Mouse (Mus musculus): Measurements from ENCODE around the gene Myo18a. TPM values are rescaled to one million over a fixed set of nuclear protein-coding genes. Genes with fewer than 3 reads are reported as not detected.

Gene Myo18a
- polyA plus RNA-seq, 1 experiment from 2014 or later, result 45.4 TPM

- H3K9me3 ChIP-seq, result no peaks in the 10 kb centered on the region
- H3K27ac ChIP-seq, result 0 out of 2 replicates have a peak overlapping the region, but pooled peaks have one; percentile 25
- peaks cover 57% of the 10 kb centered on the region for H3K4me1 ChIP-seq (replicated peaks)
- no peaks in the 10 kb centered on the region for H3K36me3 ChIP-seq
- peaks cover 75% of the 10 kb centered on the region for H3K27me3 ChIP-seq
- no peak for ATAC-seq (ENCODE audit: low FRiP score)
- no peak overlapping the region for H3K4me2 ChIP-seq
- H3K9ac ChIP-seq, result no peak overlapping the region
- no peak overlapping the region for H3K4me3 ChIP-seq
- 31% methylated on average over 6 of the region's 6 CpGs for WGBS
These were observed 150.5 kb downstream of the Myo18a start for GRCm38 (mm10) chr11:77913505-77913904.

- WGBS, result 3% methylated on average over 31 of the region's 32 CpGs
- Histone ChIP-seq H3K9me3 (no peaks in the 10 kb centered on the region), H3K4me3 (peak overlapping the region; percentile 11; the same call in 1 of the 2 replicates), H3K4me2 (peak overlapping the region; percentile 48), H3K4me1 (replicated peaks) (peaks cover 51% of the 10 kb centered on the region), H3K27me3 (peaks cover 73% of the 10 kb centered on the region), H3K27ac (peak overlapping the region; percentile 67; the same call in 1 of the 2 replicates), H3K9ac (peak overlapping the region; percentile 63; the same call in 1 of the 2 replicates), H3K36me3 (no peaks in the 10 kb centered on the region)
- no peak; the same call in 1 of the 2 replicates for ATAC-seq (ENCODE audit: low FRiP score)
These were observed 151.7 kb downstream of the Myo18a start for GRCm38 (mm10) chr11:77914598-77915260.

Other genes with a start within 250 kb of the Myo18a start
- gene Abhd15, start 248.1 kb upstream of the Myo18a start, polyA plus RNA-seq (2015; fragmentation: Nextera tagmentation; extraction: Ambion mirVana), result 1.9 and 3.3 TPM in 2 replicates
- gene Trp53i13, start 247.3 kb upstream of the Myo18a start, polyA plus RNA-seq (2015; fragmentation: Nextera tagmentation; extraction: Ambion mirVana), result 14.9 and 15.5 TPM in 2 replicates
- not detected in 2 replicates for gene Gm10392, start 244.0 kb upstream of the Myo18a start, polyA plus RNA-seq (2015; fragmentation: Nextera tagmentation; extraction: Ambion mirVana)
- 23.2 and 23.7 TPM in 2 replicates for gene Taok1, start 155.4 kb upstream of the Myo18a start, polyA plus RNA-seq (2015; fragmentation: Nextera tagmentation; extraction: Ambion mirVana)
- 4.2 and 4.6 TPM in 2 replicates for gene Nufip2, start 77.1 kb upstream of the Myo18a start, polyA plus RNA-seq (2015; fragmentation: Nextera tagmentation; extraction: Ambion mirVana)
- gene Cryba1, start 38.0 kb upstream of the Myo18a start, polyA plus RNA-seq (2015; fragmentation: Nextera tagmentation; extraction: Ambion mirVana), result 1.2 and 1.6 TPM in 2 replicates
- 2.0 and 2.7 TPM in 2 replicates for gene Gm10277, start 24.5 kb downstream of the Myo18a start, polyA plus RNA-seq (2015; fragmentation: Nextera tagmentation; extraction: Ambion mirVana)
- gene Pipox, start 130.8 kb downstream of the Myo18a start, polyA plus RNA-seq (2015; fragmentation: Nextera tagmentation; extraction: Ambion mirVana), result 4.2 and 6.6 TPM in 2 replicates
- gene Sez6, start 167.6 kb downstream of the Myo18a start, polyA plus RNA-seq (2015; fragmentation: Nextera tagmentation; extraction: Ambion mirVana), result 112 and 121 TPM in 2 replicates
- 18.9 and 21.2 TPM in 2 replicates for gene Phf12, start 219.5 kb downstream of the Myo18a start, polyA plus RNA-seq (2015; fragmentation: Nextera tagmentation; extraction: Ambion mirVana)